Mouse (Mus musculus) MEL (cell line): ENCODE results near the gene Hivep2. TPM values are rescaled to one million over a fixed set of nuclear protein-coding genes. Genes with fewer than 3 reads are reported as not detected.

Experiments
- DNase-seq: peaks from one replicate; pipeline ENCODE4 v3.0.0; 2011; ENCODE audit warnings: low read depth, low spot score
- H3K27ac ChIP-seq: 2 replicates; pipeline ENCODE4 v1.5.1; 2012; ENCODE audit warnings: low read depth, mild to moderate bottlenecking, control low read depth, low read length, moderate library complexity; ENCODE audit not compliant: control insufficient read depth
- H3K27me3 ChIP-seq, 2 experiments: fragments of 150-350 bp in 1 of 2; sonication (generic) in 1 of 2; 2 replicates each; pipeline ENCODE4 v1.6.1; 2012; ENCODE audit warnings: low read length in 2 of 2, mild to moderate bottlenecking in 2 of 2, improper control_type of control experiment in 1 of 2, moderate library complexity in 1 of 2; ENCODE audit not compliant: insufficient read depth in 2 of 2, control insufficient read depth in 1 of 2
- H3K36me3 ChIP-seq, 2 experiments: 2 replicates each; pipeline ENCODE4 v1.6.1; 2012 to 2014; ENCODE audit warnings: low read length in 2 of 2, improper control_type of control experiment in 1 of 2, inconsistent platforms in 1 of 2, mild to moderate bottlenecking in 1 of 2; ENCODE audit not compliant: insufficient read depth in 2 of 2, control insufficient read depth in 1 of 2
- H3K4me1 ChIP-seq, 2 experiments: fragments of 150-350 bp in 1 of 2; sonication (generic) in 1 of 2; 2 replicates each; pipeline ENCODE4 v1.6.1; 2012; ENCODE audit warnings: low read length in 2 of 2, improper control_type of control experiment in 1 of 2, mild to moderate bottlenecking in 1 of 2; ENCODE audit not compliant: insufficient read depth in 2 of 2, control insufficient read depth in 1 of 2
- H3K4me3 ChIP-seq, 2 experiments: fragments of 150-350 bp in 1 of 2; sonication (generic) in 1 of 2; 2 replicates each; pipeline ENCODE4 v1.5.1; 2012; ENCODE audit warnings: low read depth in 2 of 2, low read length in 2 of 2, mild to moderate bottlenecking in 2 of 2, moderate library complexity in 2 of 2, control low read depth in 1 of 2, improper control_type of control experiment in 1 of 2; ENCODE audit not compliant: control insufficient read depth in 1 of 2, insufficient read depth in 1 of 2
- H3K79me2 ChIP-seq: 2 replicates; pipeline ENCODE4 v1.6.1; 2012; ENCODE audit warnings: mild to moderate bottlenecking, low read length, moderate library complexity; ENCODE audit not compliant: control insufficient read depth, poor library complexity, insufficient read depth
- H3K9ac ChIP-seq: 2 replicates; pipeline ENCODE4 v1.6.1; 2012; ENCODE audit warnings: low read depth, mild to moderate bottlenecking, control low read depth, low read length, moderate library complexity; ENCODE audit not compliant: control insufficient read depth, poor library complexity, severe bottlenecking
- H3K9me3 ChIP-seq: fragments of 150-350 bp; sonication (generic); replicated peaks from 2 replicates; pipeline ENCODE4 v1.6.1; 2012; ENCODE audit warnings: mild to moderate bottlenecking, low read length, improper control_type of control experiment, moderate library complexity; ENCODE audit not compliant: insufficient read depth
- CHD1 ChIP-seq: IDR thresholded peaks from 2 replicates; pipeline ENCODE4 v1.6.1; 2012; ENCODE audit warnings: low read depth, mild to moderate bottlenecking, inconsistent platforms, low read length, improper control_type of control experiment
- CTCF ChIP-seq, 3 experiments: IDR thresholded peaks in 2 of 3; conservative IDR thresholded peaks in 1 of 3; 2 replicates each; pipeline ENCODE4 v1.5.1; 2011 to 2012; ENCODE audit warnings: low read length in 3 of 3, low read depth in 2 of 3, mild to moderate bottlenecking in 2 of 3, improper control_type of control experiment in 1 of 3, inconsistent platforms in 1 of 3, mixed read lengths in 1 of 3, moderate library complexity in 1 of 3; ENCODE audit not compliant: control insufficient read depth in 1 of 3, insufficient read depth in 1 of 3, poor library complexity in 1 of 3, severe bottlenecking in 1 of 3
- ELF1 ChIP-seq: IDR thresholded peaks from 2 replicates; pipeline ENCODE4 v1.6.1; 2014; ENCODE audit warnings: low read depth, mild to moderate bottlenecking, inconsistent platforms, low read length, improper control_type of control experiment, moderate library complexity
- EP300 ChIP-seq, 2 experiments: IDR thresholded peaks; 2 replicates each; pipeline ENCODE4 v1.6.1; 2011; ENCODE audit warnings: improper control_type of control experiment in 2 of 2, low read length in 2 of 2, low read depth in 1 of 2, mild to moderate bottlenecking in 1 of 2
- GABPA ChIP-seq: IDR thresholded peaks from 2 replicates; pipeline ENCODE4 v1.6.1; 2012; ENCODE audit warnings: low read depth, mild to moderate bottlenecking, inconsistent platforms, low read length, improper control_type of control experiment, moderate library complexity
- GATA1 ChIP-seq: IDR thresholded peaks from 2 replicates; pipeline ENCODE4 v1.6.1; 2011; ENCODE audit warnings: low read depth, low read length, improper control_type of control experiment
- JUND ChIP-seq: IDR thresholded peaks from 2 replicates; pipeline ENCODE4 v1.6.1; 2011; ENCODE audit warnings: low read depth, mild to moderate bottlenecking, improper control_type of control experiment, low read length
- KAT2A ChIP-seq: conservative IDR thresholded peaks from 2 replicates; pipeline ENCODE4 v1.6.1; 2012; ENCODE audit warnings: low read depth, low read length, improper control_type of control experiment, inconsistent platforms
- MAFK ChIP-seq: IDR thresholded peaks from 2 replicates; pipeline ENCODE4 v1.6.1; 2011; ENCODE audit warnings: low read depth, mild to moderate bottlenecking, low read length, improper control_type of control experiment, borderline replicate concordance
- MAX ChIP-seq: IDR thresholded peaks from 2 replicates; pipeline ENCODE4 v1.6.1; 2011; ENCODE audit warnings: low read length, improper control_type of control experiment
- MAZ ChIP-seq: IDR thresholded peaks from 2 replicates; pipeline ENCODE4 v1.6.1; 2012; ENCODE audit warnings: low read depth, mild to moderate bottlenecking, inconsistent platforms, low read length, improper control_type of control experiment
- MEF2A ChIP-seq: IDR thresholded peaks from 2 replicates; pipeline ENCODE4 v1.6.1; 2014; ENCODE audit warnings: low read depth, mild to moderate bottlenecking, inconsistent platforms, low read length, improper control_type of control experiment; ENCODE audit not compliant: poor library complexity, insufficient replicate concordance, severe bottlenecking; ENCODE audit errors: extremely low read depth
- MYB ChIP-seq: IDR thresholded peaks from 2 replicates; pipeline ENCODE4 v1.6.1; 2011; ENCODE audit warnings: mild to moderate bottlenecking, low read depth, low read length, improper control_type of control experiment
- NELFE ChIP-seq: IDR thresholded peaks from 2 replicates; pipeline ENCODE4 v1.6.1; 2011; ENCODE audit warnings: low read depth, low read length, improper control_type of control experiment
- NRF1 ChIP-seq: IDR thresholded peaks from 2 replicates; pipeline ENCODE4 v1.6.1; 2014; ENCODE audit warnings: low read depth, mild to moderate bottlenecking, inconsistent platforms, low read length, improper control_type of control experiment, moderate library complexity; ENCODE audit not compliant: poor library complexity, insufficient read depth, severe bottlenecking
- POLR2A ChIP-seq, 2 experiments: IDR thresholded peaks; 2 replicates each; pipeline ENCODE4 v1.6.1; 2011 to 2012; ENCODE audit warnings: low read length in 2 of 2, mild to moderate bottlenecking in 2 of 2, control low read depth in 1 of 2, improper control_type of control experiment in 1 of 2, low read depth in 1 of 2, moderate library complexity in 1 of 2; ENCODE audit not compliant: control insufficient read depth in 1 of 2, insufficient read depth in 1 of 2, poor library complexity in 1 of 2
- POLR2AphosphoS2 ChIP-seq: IDR thresholded peaks from 2 replicates; pipeline ENCODE4 v1.6.1; 2011; ENCODE audit warnings: low read length, improper control_type of control experiment
- RCOR1 ChIP-seq: IDR thresholded peaks from 2 replicates; pipeline ENCODE4 v1.6.1; 2012; ENCODE audit warnings: low read depth, mild to moderate bottlenecking, inconsistent platforms, low read length, improper control_type of control experiment
- SIN3A ChIP-seq: IDR thresholded peaks from 2 replicates; pipeline ENCODE4 v1.6.1; 2012; ENCODE audit warnings: low read length, improper control_type of control experiment, inconsistent platforms
- SMC3 ChIP-seq: IDR thresholded peaks from 2 replicates; pipeline ENCODE4 v1.6.1; 2011; ENCODE audit warnings: low read depth, low read length, improper control_type of control experiment
- TBP ChIP-seq: IDR thresholded peaks from 2 replicates; pipeline ENCODE4 v1.8.0; 2011; ENCODE audit warnings: low read depth, low read length, improper control_type of control experiment
- TCF12 ChIP-seq: IDR thresholded peaks from 2 replicates; pipeline ENCODE4 v1.6.1; 2014; ENCODE audit warnings: low read depth, mild to moderate bottlenecking, inconsistent platforms, low read length, improper control_type of control experiment, moderate library complexity
- UBTF ChIP-seq: IDR thresholded peaks from 2 replicates; pipeline ENCODE4 v1.6.1; 2012; ENCODE audit warnings: low read depth, mild to moderate bottlenecking, inconsistent platforms, low read length, improper control_type of control experiment, moderate library complexity, borderline replicate concordance; ENCODE audit not compliant: insufficient read depth
- USF1 ChIP-seq: IDR thresholded peaks from 2 replicates; pipeline ENCODE4 v1.6.1; 2014; ENCODE audit warnings: low read depth, mild to moderate bottlenecking, inconsistent platforms, low read length, improper control_type of control experiment, moderate library complexity
- USF2 ChIP-seq, 2 experiments: IDR thresholded peaks; 2 replicates each; pipeline ENCODE4 v1.6.1; 2011 to 2012; ENCODE audit warnings: improper control_type of control experiment in 2 of 2, low read length in 2 of 2, borderline replicate concordance in 1 of 2, inconsistent platforms in 1 of 2, low read depth in 1 of 2, mild to moderate bottlenecking in 1 of 2; ENCODE audit not compliant: insufficient read depth in 1 of 2
- ZC3H11A ChIP-seq: IDR thresholded peaks from 2 replicates; pipeline ENCODE4 v1.6.1; 2012; ENCODE audit warnings: low read depth, mild to moderate bottlenecking, inconsistent platforms, low read length, improper control_type of control experiment
- ZMIZ1 ChIP-seq: IDR thresholded peaks from 2 replicates; pipeline ENCODE4 v1.6.1; 2012; ENCODE audit warnings: low read depth, mild to moderate bottlenecking, inconsistent platforms, low read length, improper control_type of control experiment, moderate library complexity
- ZNF384 ChIP-seq: IDR thresholded peaks from 2 replicates; pipeline ENCODE4 v1.6.1; 2012; ENCODE audit warnings: low read depth, mild to moderate bottlenecking, inconsistent platforms, low read length, improper control_type of control experiment
- polyA plus RNA-seq, 2 experiments: library from polyadenylated mRNA; stranded (reverse) in 1 of 2; unstranded in 1 of 2; fragments of >175 nt in 1 of 2; fragments of >200 nt in 1 of 2; gene quantifications; 2 replicates each; pipeline versions ENCODE4 v1.2.1 to v1.2.4; 2012; ENCODE audit warnings: low replicate concordance in 2 of 2, low read depth in 1 of 2; ENCODE audit not compliant: insufficient read length in 2 of 2, insufficient read depth in 1 of 2, missing spikeins in 1 of 2
- total RNA-seq: library from RNA; depleted of rRNA; stranded (reverse); fragments of 300-350 nt; gene quantifications from 2 replicates; pipeline ENCODE4 v1.2.3, GENCODE M21; 2012

Gene Hivep2
- total and polyA plus RNA-seq, 3 experiments, result not detected

GRCm38 (mm10) chr10:14035607-14036006 is 69.7 kb downstream of the Hivep2 start:
- DNase-seq, result no peak
- no peaks in the 10 kb centered on the region for H3K79me2 ChIP-seq
- H3K36me3 ChIP-seq, result no peaks in the 10 kb centered on the region
- no peak overlapping the region for H3K27ac ChIP-seq
- H3K9ac ChIP-seq, result no peak overlapping the region
- H3K4me3 ChIP-seq, result no peak overlapping the region
- TF ChIP-seq POLR2A (IDR thresholded peaks at IDR 0.05; ENCODE audit: control insufficient read depth in 1 of 2, insufficient read depth in 1 of 2, low read depth in 1 of 2, low read length in 2 of 2, poor library complexity in 1 of 2) (no peak), USF2 (IDR thresholded peaks at IDR 0.05; ENCODE audit: borderline replicate concordance in 1 of 2, insufficient read depth in 1 of 2, low read depth in 1 of 2, low read length in 2 of 2) (no peak), POLR2AphosphoS2 (no peak), ELF1 (no peak), MEF2A (no peak), TBP (no peak), RCOR1 (no peak), ZC3H11A (no peak), ZMIZ1 (no peak), TCF12 (no peak), KAT2A (no peak), MYB (no peak), USF1 (no peak), NELFE (no peak), GATA1 (no peak)
- TF ChIP-seq, all 39 proteins: peak for 0
- Histone ChIP-seq H3K4me1 (no peaks in the 10 kb centered on the region), H3K27me3 (no peaks in the 10 kb centered on the region), H3K9me3 (no peaks in the 10 kb centered on the region)

DNA sequence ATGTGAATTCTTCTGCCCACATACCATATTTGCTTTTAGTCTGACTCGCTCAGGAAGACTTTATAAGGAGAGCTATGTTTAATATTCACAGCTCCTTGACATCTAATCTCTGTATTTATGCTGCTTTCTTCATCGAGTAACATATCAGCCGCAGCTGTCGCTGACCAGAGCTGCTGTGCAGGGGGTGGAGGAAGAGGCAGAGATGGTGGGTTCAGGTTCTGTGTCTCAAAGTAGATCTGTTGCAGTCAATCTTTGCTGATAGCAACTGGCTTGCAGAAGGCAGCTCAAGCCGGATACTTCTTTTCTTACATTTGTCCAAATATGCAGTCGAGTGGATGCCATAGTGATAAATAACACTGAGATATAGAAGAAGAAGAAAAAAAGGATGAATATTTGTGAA is 70.6 kb downstream of the Hivep2 start:
- Histone ChIP-seq H3K9me3 (no peaks in the 10 kb centered on the region), H3K27ac (no peak overlapping the region)
- TF ChIP-seq TBP (no peak), POLR2A (IDR thresholded peaks at IDR 0.05; ENCODE audit: control insufficient read depth in 1 of 2, insufficient read depth in 1 of 2, low read depth in 1 of 2, low read length in 2 of 2, poor library complexity in 1 of 2) (no peak), SMC3 (no peak), ZNF384 (no peak), MAZ (no peak), USF2 (IDR thresholded peaks at IDR 0.05; ENCODE audit: borderline replicate concordance in 1 of 2, insufficient read depth in 1 of 2, low read depth in 1 of 2, low read length in 2 of 2) (no peak), GABPA (no peak), NRF1 (no peak), UBTF (no peak), SIN3A (no peak), CHD1 (no peak), EP300 (IDR thresholded peaks at IDR 0.05; ENCODE audit: low read depth in 1 of 2, low read length in 2 of 2) (no peak), CTCF (IDR thresholded peaks at IDR 0.05 in 2 of 3, conservative IDR thresholded peaks at IDR 0.05 in 1 of 3; ENCODE audit: control insufficient read depth in 1 of 3, insufficient read depth in 1 of 3, low read depth in 2 of 3, low read length in 3 of 3, poor library complexity in 1 of 3, severe bottlenecking in 1 of 3) (no peak), JUND (no peak), ZC3H11A (no peak), MYB (no peak), MAX (no peak), MAFK (no peak)

More for the DNA sequence above, 70.6 kb downstream of the Hivep2 start:
- DNase-seq, result no peak
- no peaks in the 10 kb centered on the region for H3K79me2 ChIP-seq
- no peaks in the 10 kb centered on the region for H3K36me3 ChIP-seq
- no peak overlapping the region for H3K9ac ChIP-seq
- no peaks in the 10 kb centered on the region for H3K4me1 ChIP-seq
- no peak overlapping the region for H3K4me3 ChIP-seq
- H3K27me3 ChIP-seq, result no peaks in the 10 kb centered on the region
